Mouse (Mus musculus) left cerebral cortex, postnatal 10 days (tissue): ENCODE measurements around the gene Gal3st2c. TPM values are rescaled to one million over a fixed set of nuclear protein-coding genes. Genes with fewer than 3 reads are reported as not detected.
"Not testable (repeated sequence)": the region's sequence is repeated elsewhere in the genome, so short reads cannot be mapped to it uniquely, and the experiment has no call there.

Experiments
- DNase-seq, 2 experiments: peaks; one replicate each; pipeline ENCODE4 v3.0.0; 2021 to 2022; ENCODE audit warnings: low spot score in 2 of 2, mixed read lengths in 1 of 2; ENCODE audit errors: extremely low spot score in 1 of 2
- intact Hi-C: fragments of 180-260 bp; cut with DNase I; formaldehyde crosslinking; loops from one replicate; pipeline ENCODE4 v1.15.1; 2025
- total RNA-seq, 2 experiments: library from RNA; stranded (reverse); gene quantifications; 2 replicates each; pipeline ENCODE4 v1.2.3; 2021

Gal3st2c gene
- total RNA-seq, result under 1 TPM; 0.06 to 0.08 TPM

- DNase-seq, intact Hi-C loops: not testable (repeated sequence)
Measured at GRCm38 (mm10) chr1:93990209-93990608, at the start of gene Gal3st2c. Gal3st2c (plus strand) TSS chr1:93990509.

- DNase-seq, intact Hi-C loops: not testable (repeated sequence)
Measured at GRCm38 (mm10) chr1:93949087-93949486, 41.2 kb upstream of the Gal3st2c start.

GRCm38 (mm10) chr1:93966489-93966888, 23.8 kb upstream of the Gal3st2c start:
- intact Hi-C loops, result not testable (repeated sequence)

GRCm38 (mm10) chr1:93970380-93970779, 19.9 kb upstream of the Gal3st2c start:
- intact Hi-C loops, result not testable (repeated sequence)

More at GRCm38 (mm10) chr1:93966489-93966888, 23.8 kb upstream of the Gal3st2c start:
- DNase-seq, result not testable (repeated sequence)

GRCm38 (mm10) chr1:93970797-93971196, 19.5 kb upstream of the Gal3st2c start:
- DNase-seq, intact Hi-C loops: not testable (repeated sequence)

More at GRCm38 (mm10) chr1:93970380-93970779, 19.9 kb upstream of the Gal3st2c start:
- not testable (repeated sequence) for DNase-seq

GRCm38 (mm10) chr1:93975764-93976163, 14.5 kb upstream of the Gal3st2c start:
- DNase-seq, intact Hi-C loops: not testable (repeated sequence)

GRCm38 (mm10) chr1:93978287-93978686, 12.0 kb upstream of the Gal3st2c start:
- intact Hi-C loops, DNase-seq: not testable (repeated sequence)

- intact Hi-C loops, result loop anchor here (10.0 kb wide), 1 partner anchor 94 kb away; no protein-coding TSS in a partner anchor
- not testable (repeated sequence) for DNase-seq
Measured at GRCm38 (mm10) chr1:93980932-93981331, 9.4 kb upstream of the Gal3st2c start.

- DNase-seq, result no peak
- intact Hi-C loops, result loop anchor here (10.0 kb wide), 1 partner anchor 89 kb away; no protein-coding TSS in a partner anchor
Measured at GRCm38 (mm10) chr1:93986167-93986566, 4.1 kb upstream of the Gal3st2c start.

GRCm38 (mm10) chr1:93988786-93989185, 1.5 kb upstream of the Gal3st2c start:
- DNase-seq, result no peak
- intact Hi-C loops, result loop anchor here (10.0 kb wide), 1 partner anchor 86 kb away; no protein-coding TSS in a partner anchor

- intact Hi-C loops, DNase-seq: not testable (repeated sequence)
Measured at GRCm38 (mm10) chr1:93991068-93991467, 759 bp downstream of the Gal3st2c start.

GRCm38 (mm10) chr1:93991491-93991890, 1.2 kb downstream of the Gal3st2c start:
- intact Hi-C loops, DNase-seq: not testable (repeated sequence)

GRCm38 (mm10) chr1:94001023-94001422, 10.7 kb downstream of the Gal3st2c start:
- DNase-seq, result no peak
- intact Hi-C loops, result no loop called here

GRCm38 (mm10) chr1:94005954-94006506, 15.7 kb downstream of the Gal3st2c start:
- intact Hi-C loops, DNase-seq: not testable (repeated sequence)

GRCm38 (mm10) chr1:94008826-94009225, 18.5 kb downstream of the Gal3st2c start:
- intact Hi-C loops, result not testable (repeated sequence)

GRCm38 (mm10) chr1:94011643-94012042, 21.3 kb downstream of the Gal3st2c start:
- intact Hi-C loops, result no loop called here
- DNase-seq, result no peak

More at GRCm38 (mm10) chr1:94008826-94009225, 18.5 kb downstream of the Gal3st2c start:
- DNase-seq, result peak in 1 of 2 experiments; percentile 68

GRCm38 (mm10) chr1:94020151-94020550, 29.8 kb downstream of the Gal3st2c start, which contains the start of gene Neu4:
Neu4 (plus strand) TSS chr1:94020451.
- intact Hi-C loops, result no loop called here
- DNase-seq, result peak in 1 of 2 experiments; percentile 20

GRCm38 (mm10) chr1:94027506-94028108, 37.3 kb downstream of the Gal3st2c start:
- no peak for DNase-seq
- intact Hi-C loops, result no loop called here

- intact Hi-C loops, result no loop called here
- DNase-seq, result no peak
Measured at GRCm38 (mm10) chr1:94028741-94029140, 38.4 kb downstream of the Gal3st2c start.

- intact Hi-C loops, result no loop called here
- DNase-seq, result no peak
Measured at GRCm38 (mm10) chr1:94033075-94033602, 42.8 kb downstream of the Gal3st2c start.
